Mouse (Mus musculus): ENCODE results near the gene Apba2.

Gene Apba2

GRCm38 (mm10) chr7:64588636-64589389 lies 87.3 kb downstream of the Apba2 start:
- DNase-seq (ENCODE audit: low read depth): no peak

GRCm38 (mm10) chr7:64595256-64595655 lies 93.8 kb downstream of the Apba2 start:
- DNase-seq (ENCODE audit: low read depth): no peak

- no peak for DNase-seq (ENCODE audit: low read depth)
These were observed 95.1 kb downstream of the Apba2 start for GRCm38 (mm10) chr7:64596652-64597051.

GRCm38 (mm10) chr7:64609866-64610265 lies 108.4 kb downstream of the Apba2 start:
- no peak for DNase-seq (ENCODE audit: low read depth)

GRCm38 (mm10) chr7:64610875-64611274 lies 109.4 kb downstream of the Apba2 start:
- no peak for DNase-seq (ENCODE audit: low read depth)

GRCm38 (mm10) chr7:64619261-64619660 lies 117.8 kb downstream of the Apba2 start:
- DNase-seq (ENCODE audit: low read depth): no peak

GRCm38 (mm10) chr7:64626494-64626893 lies 125.0 kb downstream of the Apba2 start:
- DNase-seq (ENCODE audit: low read depth): no peak

- DNase-seq (ENCODE audit: low read depth): no peak
These were observed 126.6 kb downstream of the Apba2 start for GRCm38 (mm10) chr7:64627972-64628655.

- DNase-seq (ENCODE audit: low read depth): no peak
These were observed 129.2 kb downstream of the Apba2 start for GRCm38 (mm10) chr7:64630697-64631096.

GRCm38 (mm10) chr7:64631131-64631530 lies 129.6 kb downstream of the Apba2 start:
- no peak for DNase-seq (ENCODE audit: low read depth)

- DNase-seq (ENCODE audit: low read depth): no peak
These were observed 130.4 kb downstream of the Apba2 start for GRCm38 (mm10) chr7:64631781-64632351.

GRCm38 (mm10) chr7:64633182-64633581 lies 131.7 kb downstream of the Apba2 start:
- DNase-seq (ENCODE audit: low read depth): no peak

GRCm38 (mm10) chr7:64633916-64634315 lies 132.4 kb downstream of the Apba2 start:
- DNase-seq (ENCODE audit: low read depth): no peak

- no peak for DNase-seq (ENCODE audit: low read depth)
These were observed 133.0 kb downstream of the Apba2 start for GRCm38 (mm10) chr7:64634482-64634881.

GRCm38 (mm10) chr7:64638922-64639321 lies 137.4 kb downstream of the Apba2 start:
- DNase-seq (ENCODE audit: low read depth): no peak

- DNase-seq (ENCODE audit: low read depth): no peak
These were observed 139.1 kb downstream of the Apba2 start for GRCm38 (mm10) chr7:64640651-64641050.

GRCm38 (mm10) chr7:64642903-64643302 lies 141.4 kb downstream of the Apba2 start:
- no peak for DNase-seq (ENCODE audit: low read depth)

- no peak for DNase-seq (ENCODE audit: low read depth)
These were observed 144.0 kb downstream of the Apba2 start for GRCm38 (mm10) chr7:64645458-64645857.

- DNase-seq (ENCODE audit: low read depth): no peak
These were observed 144.5 kb downstream of the Apba2 start for GRCm38 (mm10) chr7:64646046-64646445.

- DNase-seq (ENCODE audit: low read depth): no peak
These were observed 147.6 kb downstream of the Apba2 start for GRCm38 (mm10) chr7:64648947-64649607.

- no peak for DNase-seq (ENCODE audit: low read depth)
These were observed 150.5 kb downstream of the Apba2 start for GRCm38 (mm10) chr7:64651963-64652362.

- DNase-seq (ENCODE audit: low read depth): no peak
These were observed 155.3 kb downstream of the Apba2 start for GRCm38 (mm10) chr7:64656787-64657186.

GRCm38 (mm10) chr7:64658914-64659313 lies 157.4 kb downstream of the Apba2 start:
- no peak for DNase-seq (ENCODE audit: low read depth)
